Mouse (Mus musculus) right cerebral cortex, postnatal 36 days (tissue): ENCODE results near the gene Loxl1.

Experiments used
- DNase-seq, 2 experiments: peaks; one replicate each; pipeline ENCODE4 v3.0.0; 2022; ENCODE audit warnings: low spot score in 2 of 2, mixed read lengths in 1 of 2

Gene Loxl1

GRCm38 (mm10) chr9:58250322-58250721 lies 62.7 kb downstream of the Loxl1 start:
- DNase-seq, result no peak

- DNase-seq, result peak; percentile 26 to 43
Measured at GRCm38 (mm10) chr9:58249592-58250192, 63.3 kb downstream of the Loxl1 start, which contains the start of gene Pml. TSS of gene Pml (minus strand) at chr9:58249786.

GRCm38 (mm10) chr9:58248746-58249413 lies 64.1 kb downstream of the Loxl1 start:
- no peak for DNase-seq

GRCm38 (mm10) chr9:58247064-58247759 lies 65.8 kb downstream of the Loxl1 start:
- peak; percentile 61 to 69 for DNase-seq

GRCm38 (mm10) chr9:58246083-58246591 lies 66.8 kb downstream of the Loxl1 start:
- DNase-seq, result no peak

GRCm38 (mm10) chr9:58243696-58244095 lies 69.3 kb downstream of the Loxl1 start:
- DNase-seq, result no peak

- DNase-seq, result no peak
Measured at GRCm38 (mm10) chr9:58242696-58243095, 70.3 kb downstream of the Loxl1 start.

GRCm38 (mm10) chr9:58241780-58242485 lies 71.1 kb downstream of the Loxl1 start:
- no peak for DNase-seq
